Mouse (Mus musculus): Measurements from ENCODE around the gene Mical3.

DNA sequence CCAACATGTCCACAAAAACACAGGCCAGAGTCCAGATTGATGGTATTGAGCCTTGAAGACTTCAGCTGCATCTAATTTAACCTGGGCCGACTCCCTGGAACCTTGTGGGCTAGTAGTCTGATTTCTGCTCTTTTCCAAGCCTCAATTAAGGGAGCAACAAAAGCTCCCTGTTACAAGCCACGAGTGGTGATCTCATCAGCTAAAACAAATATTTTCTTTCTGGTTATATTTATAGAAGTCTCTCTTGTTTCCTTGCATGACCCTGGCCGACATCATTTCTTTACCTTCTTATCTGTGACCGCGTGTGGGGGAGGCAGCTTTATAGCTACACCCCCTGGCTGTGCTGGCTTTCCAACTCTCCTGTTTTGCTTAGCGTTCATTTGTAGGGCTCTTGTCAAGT lies 29.3 kb upstream of the Mical3 start:
- TF ChIP-seq CTCF (IDR thresholded peaks at IDR 0.05; ENCODE audit: extremely low read depth, insufficient read depth, low read length) (no peak), POLR2A (IDR thresholded peaks at IDR 0.05; ENCODE audit: extremely low read depth, insufficient read depth, low read length) (no peak)

Data from cortical plate, adult 2 months (tissue).